8 mouse cellular contexts compared by ENCODE assay signal in genomic region chr11:5444234-5444598, GRCm38 (mm10). TPM values are rescaled to one million over a fixed set of nuclear protein-coding genes. Genes with fewer than 3 reads are reported as not detected.
DNase-seq lines count a peak whose midpoint lies in the region; ATAC-seq and TF ChIP-seq lines count a peak whose summit lies in the region.

No protein-coding gene starts in this region.

- no peak for TF ChIP-seq CTCF in small intestine, adult 2 months (IDR thresholded peaks at IDR 0.05; ENCODE audit: extremely low read depth, insufficient read length, insufficient replicate concordance, low read depth, low read length)

- peaks cover 22% of the 10 kb centered on the region for H3K4me1 ChIP-seq in embryonic facial prominence, embryonic 12.5 days
- H3K4me1 ChIP-seq in heart, embryonic 15.5 days (replicated peaks): peaks cover 18% of the 10 kb centered on the region
- no peaks in the 10 kb centered on the region; the same call in 1 of the 2 replicates for H3K4me1 ChIP-seq in small intestine, adult 2 months (ENCODE audit: control insufficient read depth, insufficient read depth, insufficient read length, low read length)

- H3K4me2 ChIP-seq in embryonic facial prominence, embryonic 12.5 days (replicated peaks): peak overlapping the region; percentile 97
- peak overlapping the region; percentile 94 for H3K4me2 ChIP-seq in heart, embryonic 15.5 days

- peak overlapping the region; percentile 70; the same call in 1 of the 2 replicates for H3K27ac ChIP-seq in embryonic facial prominence, embryonic 12.5 days
- H3K27ac ChIP-seq in heart, embryonic 15.5 days: peak overlapping the region; percentile 84
- no peak overlapping the region for H3K27ac ChIP-seq in small intestine, adult 2 months (ENCODE audit: insufficient read depth, low read depth, low read length)

- TF ChIP-seq POLR2A in small intestine, adult 2 months (IDR thresholded peaks at IDR 0.05; ENCODE audit: low read depth, low read length): no peak

- no peaks in the 10 kb centered on the region for H3K27me3 ChIP-seq in embryonic facial prominence, embryonic 12.5 days
- H3K27me3 ChIP-seq in heart, embryonic 15.5 days: no peaks in the 10 kb centered on the region
- H3K27me3 ChIP-seq in small intestine, adult 2 months (ENCODE audit: control insufficient read depth, insufficient read depth, low read length): no peaks in the 10 kb centered on the region

- DNase-seq in CD4-positive helper T cell, adult 2 months (ENCODE audit: low read depth, low spot score): peak; percentile 59
- DNase-seq in R1 (ENCODE audit: low read depth, low spot score): peak; percentile 26
- DNase-seq in layer of hippocampus, adult 9-11 months: peak; percentile 15
- DNase-seq in lung, postnatal 36 days: peak; percentile 32

- H3K9me3 ChIP-seq in embryonic facial prominence, embryonic 12.5 days: no peaks in the 10 kb centered on the region
- no peaks in the 10 kb centered on the region for H3K9me3 ChIP-seq in heart, embryonic 15.5 days (replicated peaks)

- ATAC-seq in embryonic facial prominence, embryonic 12.5 days (ENCODE audit: insufficient number of reproducible peaks, insufficient read depth, low FRiP score, low TSS enrichment): no peak
- ATAC-seq in heart, embryonic 15.5 days (replicated peaks; ENCODE audit: insufficient number of reproducible peaks, insufficient read depth, low FRiP score, low read depth): peak; percentile 42
- no peak for ATAC-seq in activated CD4-positive, CD25-positive, alpha-beta regulatory T cell, adult 4 months

- peak overlapping the region; percentile 91 for H3K4me3 ChIP-seq in embryonic facial prominence, embryonic 12.5 days
- H3K4me3 ChIP-seq in heart, embryonic 15.5 days: peak overlapping the region; percentile 89
- peak overlapping the region; percentile 86 for H3K4me3 ChIP-seq in small intestine, adult 2 months (ENCODE audit: low read depth, low read length)

- H3K36me3 ChIP-seq in embryonic facial prominence, embryonic 12.5 days: no peaks in the 10 kb centered on the region
- no peaks in the 10 kb centered on the region for H3K36me3 ChIP-seq in heart, embryonic 15.5 days
- H3K36me3 ChIP-seq in small intestine, adult 2 months (ENCODE audit: control insufficient read depth, insufficient read depth, low read length): no peaks in the 10 kb centered on the region

- peak overlapping the region; percentile 88 for H3K9ac ChIP-seq in embryonic facial prominence, embryonic 12.5 days
- peak overlapping the region; percentile 94 for H3K9ac ChIP-seq in heart, embryonic 15.5 days

- WGBS in embryonic facial prominence, embryonic 12.5 days: under 1% methylated on average over 46 of the region's 57 CpGs
- WGBS in heart, embryonic 15.5 days: under 1% methylated on average over 36 of the region's 57 CpGs
- WGBS in small intestine, adult 2 months: 7% methylated on average over 45 of the region's 57 CpGs

RNA-seq across cellular contexts. Expression of gene Znrf3, which starts 0.4 kb away (rescaled TPM):
- polyA plus RNA-seq in embryonic facial prominence, embryonic 12.5 days (2016; fragmentation: Nextera tagmentation; extraction: Ambion mirVana): 11.4 and 12.2 TPM in 2 replicates
- 6.5 and 6.7 TPM in 2 replicates for polyA plus RNA-seq in heart, embryonic 15.5 days (2015; fragmentation: Nextera tagmentation; extraction: Ambion mirVana)
- 2.7 and 4.1 TPM in 2 replicates for polyA plus RNA-seq in small intestine, adult 2 months (2012; rRNA removed)
- polyA plus RNA-seq in activated CD4-positive, CD25-positive, alpha-beta regulatory T cell, adult 4 months (2017; shearing (Covaris generic)): 10 to 100 TPM; 12.0 to 18.3 TPM
